Mouse (Mus musculus) c-Kit-positive CD71-positive TER-119-positive erythroid progenitor cells, embryonic 14.5 days (primary cell): ENCODE data around the gene Alox12.

ENCODE experiments used
- DNase-seq: peaks from one replicate; pipeline ENCODE4 v3.0.0-alpha.2; 2013; ENCODE audit warnings: low spot score

Gene Alox12

DNA sequence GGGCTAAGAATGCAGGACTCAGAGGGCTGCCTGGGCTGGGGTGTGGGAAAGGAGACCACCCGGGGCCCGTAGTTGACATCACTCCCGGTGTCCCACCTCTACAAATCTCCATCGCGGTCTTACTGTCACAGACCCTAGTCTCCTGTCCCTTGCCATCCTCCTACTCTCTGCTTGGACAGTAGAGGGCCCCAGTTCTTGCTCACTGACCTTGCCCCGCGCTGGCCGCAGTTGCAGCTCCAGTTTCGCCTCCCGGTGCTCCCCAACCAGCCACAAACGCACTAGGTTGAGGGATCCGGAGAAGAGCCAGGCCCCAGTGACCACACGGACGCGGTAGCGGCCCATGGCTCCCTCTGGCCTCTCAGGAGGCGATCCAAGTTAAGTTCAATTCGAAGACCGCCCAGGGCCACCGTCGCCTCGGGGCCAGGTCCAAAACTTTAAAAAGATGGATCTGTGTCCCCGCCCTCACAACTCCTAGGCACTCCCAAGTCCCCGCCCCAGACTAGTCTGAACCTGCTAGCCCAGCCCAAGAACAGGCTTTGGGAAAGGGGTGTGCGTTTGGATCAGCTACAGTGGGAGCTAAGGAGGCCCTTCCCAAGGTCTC lies at the start of gene Alox12:
TSS of gene Alox12 (minus strand) at position 423 of the 601 bp plus-strand sequence.
- no peak for DNase-seq

DNA sequence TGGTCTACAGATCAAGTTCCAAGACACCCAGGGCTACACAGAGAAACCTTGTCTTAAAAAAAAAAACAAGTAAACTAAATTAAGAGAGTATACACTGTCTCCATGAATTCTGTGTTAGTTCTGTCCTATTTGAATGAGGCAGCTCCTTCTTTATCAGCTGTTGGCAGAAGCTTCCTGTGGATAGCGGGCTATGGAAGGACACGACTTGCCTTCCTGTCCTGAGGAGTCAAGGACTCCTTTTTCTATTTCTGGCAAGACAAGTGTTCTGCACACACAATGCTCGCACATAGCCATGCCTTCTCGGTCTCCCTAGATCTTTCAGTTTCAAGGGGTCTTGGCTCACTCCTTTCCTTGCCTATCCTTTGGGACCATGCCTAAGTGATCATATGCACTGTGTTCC lies 47.1 kb upstream of the Alox12 start:
- DNase-seq = no peak

DNA sequence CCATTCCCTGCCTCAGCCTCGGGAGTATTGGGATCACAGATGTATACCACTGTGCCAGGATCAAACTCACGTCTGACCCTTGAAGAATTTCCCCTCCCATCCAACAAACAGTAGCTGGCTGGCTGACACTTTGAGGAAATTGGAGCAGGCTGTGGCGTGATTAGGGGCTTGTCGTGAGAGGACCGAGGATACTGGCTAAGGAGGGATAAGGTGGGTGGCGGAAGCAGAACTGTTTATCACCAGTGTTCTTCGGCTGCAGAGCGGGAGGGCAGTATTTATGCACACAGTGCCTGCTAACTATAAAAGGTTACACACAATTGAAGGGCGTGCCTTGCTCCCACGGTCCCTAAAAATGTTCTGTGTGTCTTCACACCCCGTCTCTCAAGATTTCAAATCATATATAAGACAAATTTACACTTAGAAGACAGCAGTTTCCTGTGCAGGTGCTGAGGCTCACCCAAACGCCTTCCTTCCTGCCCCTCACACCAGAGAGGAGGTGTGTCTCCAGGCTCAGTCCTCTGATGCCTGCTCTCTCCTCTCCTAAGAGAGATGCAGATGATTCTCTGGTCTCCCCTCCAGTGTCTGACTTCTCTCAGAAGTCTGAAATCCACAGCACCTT lies 42.8 kb upstream of the Alox12 start:
- DNase-seq = no peak

DNA sequence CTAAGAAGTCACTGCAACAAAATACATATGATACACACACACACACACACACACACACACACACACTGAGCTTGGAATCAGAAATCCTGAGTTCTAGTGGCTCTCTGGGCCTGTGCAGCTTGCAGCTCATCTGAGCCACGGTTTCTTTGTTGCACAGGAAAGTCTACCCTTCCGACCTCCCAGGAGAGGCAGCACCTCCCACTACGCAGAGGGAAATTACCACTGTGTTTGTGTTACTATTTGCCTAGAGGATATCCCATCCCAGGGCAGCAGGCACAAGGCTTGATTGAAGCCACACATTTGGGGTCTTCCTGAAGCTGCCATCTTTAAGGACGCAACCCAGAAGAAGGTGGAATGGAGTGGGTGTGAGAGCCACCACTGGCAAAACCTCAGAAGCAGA lies 42.3 kb upstream of the Alox12 start:
- no peak for DNase-seq

DNA sequence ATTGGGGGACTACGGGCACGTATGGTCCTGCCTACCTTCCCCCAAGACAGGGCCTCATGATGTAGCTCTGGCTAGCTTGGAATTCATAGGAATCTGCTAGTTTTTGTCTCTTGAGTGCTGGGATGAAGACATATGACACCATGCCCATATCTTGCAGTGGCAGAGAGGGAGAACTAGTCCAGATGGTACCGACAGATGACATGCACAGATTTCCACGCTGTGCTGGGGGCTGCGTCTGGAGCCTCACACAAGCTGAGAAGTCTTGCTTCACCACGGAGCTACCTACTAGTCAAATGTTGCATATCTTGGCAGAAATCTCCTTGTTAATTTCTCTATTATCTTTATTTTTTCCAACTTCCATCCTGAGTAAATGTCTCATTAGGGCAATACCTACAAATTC lies 38.7 kb upstream of the Alox12 start:
- DNase-seq = no peak

DNA sequence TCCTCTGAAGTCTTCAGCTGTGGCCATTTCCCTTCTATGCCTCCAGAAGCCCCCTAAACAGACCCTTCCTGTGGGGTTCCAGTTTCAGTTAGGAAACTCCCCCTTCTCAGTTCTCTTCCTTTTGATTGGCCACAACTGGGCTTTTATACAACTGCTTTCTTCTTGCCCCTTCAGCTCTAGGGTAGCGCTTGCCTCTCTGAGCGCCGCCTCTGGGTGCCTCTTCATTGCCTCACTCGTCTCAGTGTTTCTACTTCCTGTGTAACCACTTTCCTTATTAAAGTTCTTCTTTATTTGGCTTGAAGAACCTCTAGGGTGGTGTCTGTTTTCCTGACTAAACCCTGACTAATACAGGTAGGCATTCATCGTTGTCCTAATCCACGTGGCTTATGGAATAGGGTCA lies 36.1 kb upstream of the Alox12 start:
- DNase-seq = no peak

DNA sequence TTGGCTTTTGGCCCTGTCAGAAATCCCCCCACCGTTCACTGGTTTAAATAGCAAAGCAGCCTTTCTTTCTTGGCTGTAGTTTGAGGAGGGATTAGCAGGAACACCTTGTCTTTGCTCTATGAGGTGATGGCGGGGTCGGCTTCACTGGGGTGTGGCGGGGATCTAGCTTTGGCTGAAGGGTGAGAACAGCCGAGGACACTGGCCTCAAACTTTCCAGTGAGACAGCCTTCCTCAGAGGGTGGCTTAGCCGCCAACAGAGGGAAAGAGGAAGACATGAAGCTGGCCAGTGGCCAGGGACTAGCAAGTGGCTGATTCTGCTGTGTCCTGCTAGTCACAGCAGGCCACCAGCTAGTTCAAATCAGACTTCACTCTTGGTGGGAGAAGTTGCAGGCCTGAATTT lies 34.1 kb upstream of the Alox12 start:
- DNase-seq = no peak

DNA sequence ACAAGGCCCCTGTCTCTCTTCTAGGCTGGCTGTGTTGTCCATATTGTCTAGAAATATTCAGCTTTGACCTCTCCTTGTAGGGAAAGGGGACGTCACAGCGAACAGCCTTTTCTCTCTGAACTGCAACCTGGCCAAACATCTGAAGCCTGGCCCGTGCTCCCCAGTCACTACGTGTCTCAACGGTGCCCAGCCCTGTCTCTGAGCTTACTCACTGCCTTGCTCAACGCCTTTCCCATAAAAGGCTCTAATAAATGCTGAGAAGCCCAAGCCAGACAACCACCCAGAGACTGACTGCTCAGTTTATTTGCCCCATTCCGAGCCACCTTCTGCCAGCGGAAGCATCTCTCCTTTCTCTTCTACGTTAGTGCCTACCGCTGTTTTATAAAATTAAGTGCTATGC lies 32.9 kb upstream of the Alox12 start:
- no peak for DNase-seq

DNA sequence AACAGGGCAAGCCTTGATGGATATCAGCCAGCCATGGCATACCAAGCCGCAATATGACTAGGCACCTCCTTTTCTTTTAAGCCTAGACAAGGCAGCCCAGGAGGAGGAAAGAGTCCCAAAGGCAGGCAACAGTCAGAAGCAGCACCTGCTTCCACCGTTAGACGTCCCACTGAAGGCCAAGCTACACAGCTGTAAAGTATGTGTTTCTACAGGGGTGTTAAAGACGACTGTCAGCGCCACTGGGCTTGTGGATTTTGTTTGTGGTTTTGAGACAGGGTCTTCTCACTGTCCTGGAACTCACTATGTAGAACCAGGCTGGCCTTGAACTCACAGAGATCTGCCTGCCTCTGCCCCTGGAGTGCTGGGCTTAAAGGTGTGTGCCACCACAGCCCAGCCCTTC lies 30.5 kb upstream of the Alox12 start:
- DNase-seq = no peak

DNA sequence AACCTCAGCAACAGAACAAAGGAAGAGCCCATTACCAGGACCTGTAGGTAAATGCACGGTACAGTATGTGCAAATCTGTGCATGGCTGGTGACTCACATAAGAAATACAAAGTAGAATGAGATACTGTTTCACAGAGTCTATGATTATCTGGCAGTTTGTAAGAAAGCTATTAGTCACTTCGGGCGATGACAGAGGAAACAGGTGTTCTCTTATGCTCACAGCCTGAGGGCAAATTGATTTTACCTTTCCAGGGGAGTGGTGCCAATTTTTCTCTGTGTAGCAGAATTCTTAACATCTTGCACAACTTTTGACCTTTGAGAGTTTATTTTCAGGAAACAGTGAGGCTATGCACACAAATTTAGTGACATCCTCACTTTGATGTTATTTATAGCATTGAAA lies 29.6 kb upstream of the Alox12 start:
- DNase-seq = no peak

DNA sequence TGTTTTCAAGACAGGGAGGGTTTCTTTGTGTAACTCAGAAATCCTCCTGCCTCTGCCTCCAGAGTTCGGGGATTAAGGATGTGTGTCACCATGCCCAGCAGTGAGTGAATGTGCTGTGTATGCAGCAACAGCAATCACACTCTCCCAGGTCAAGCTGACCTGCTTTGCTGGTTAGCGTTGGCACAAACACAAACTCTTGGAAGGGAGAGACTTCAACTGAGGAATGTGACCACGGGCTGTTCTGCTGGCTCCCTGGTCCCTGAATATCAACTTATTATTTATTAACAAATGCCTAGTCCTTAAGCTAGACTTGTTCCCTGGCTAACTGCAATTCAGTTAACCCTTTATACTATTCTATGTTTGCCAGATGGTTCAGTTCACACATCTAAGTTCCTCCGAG lies 28.5 kb upstream of the Alox12 start:
- DNase-seq = no peak

DNA sequence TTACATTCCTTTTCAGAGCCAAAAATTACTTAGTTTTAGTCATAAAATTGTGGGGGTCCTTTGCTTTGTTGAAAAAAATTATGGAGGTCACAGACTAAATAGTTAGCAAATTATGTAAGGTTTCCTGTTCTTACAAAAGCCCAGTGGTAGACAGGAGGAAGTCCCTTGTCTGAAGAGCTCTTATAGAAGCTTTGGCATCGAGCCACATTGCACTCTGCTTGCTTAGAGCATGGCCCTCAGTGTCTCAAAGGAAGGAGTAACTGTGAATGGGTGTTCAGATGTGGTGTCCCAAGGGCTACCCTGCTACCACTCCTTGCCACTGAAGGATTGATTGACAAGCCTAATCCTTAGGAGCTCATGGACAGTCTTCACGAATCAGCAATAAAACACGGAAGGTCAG lies 25.3 kb upstream of the Alox12 start:
- no peak for DNase-seq

DNA sequence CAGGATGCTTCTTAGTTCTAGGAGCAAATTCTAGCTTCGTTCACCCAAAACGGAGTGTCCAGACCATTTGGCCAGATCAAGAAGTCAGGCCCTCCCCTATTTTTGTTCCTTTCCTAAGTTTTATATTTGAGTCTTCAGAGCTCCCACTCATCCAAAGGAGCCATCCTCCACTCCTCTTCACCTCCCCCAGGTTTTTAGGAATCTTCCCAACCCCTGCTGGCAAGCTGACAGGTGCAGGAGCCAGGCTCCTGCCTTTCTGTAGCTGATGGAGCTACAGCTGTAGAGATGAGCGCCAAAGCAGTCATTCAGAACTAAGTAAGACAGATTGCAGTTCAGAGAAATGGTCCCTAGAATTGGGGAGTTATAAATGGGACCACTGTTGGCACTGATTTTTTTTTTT lies 23.8 kb upstream of the Alox12 start:
- no peak for DNase-seq

DNA sequence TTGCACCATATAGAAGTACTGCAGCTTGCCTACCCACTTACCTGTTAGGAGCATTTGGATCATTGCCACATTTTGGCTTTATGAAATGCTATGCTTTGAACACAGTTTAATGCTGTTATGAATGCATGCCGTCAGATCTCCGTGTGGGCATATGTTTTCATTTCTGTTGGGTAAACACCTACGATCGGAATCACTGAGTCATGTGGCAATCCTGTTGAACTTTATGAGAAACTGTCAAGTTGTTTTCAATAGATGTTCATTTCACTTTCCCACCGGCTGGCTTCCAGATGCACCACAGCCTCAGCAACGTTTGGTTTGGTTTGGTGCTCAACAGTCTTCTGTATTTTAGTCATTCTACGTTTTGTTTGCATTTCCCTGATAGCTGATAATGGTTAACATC lies 16.5 kb upstream of the Alox12 start:
- DNase-seq = no peak

DNA sequence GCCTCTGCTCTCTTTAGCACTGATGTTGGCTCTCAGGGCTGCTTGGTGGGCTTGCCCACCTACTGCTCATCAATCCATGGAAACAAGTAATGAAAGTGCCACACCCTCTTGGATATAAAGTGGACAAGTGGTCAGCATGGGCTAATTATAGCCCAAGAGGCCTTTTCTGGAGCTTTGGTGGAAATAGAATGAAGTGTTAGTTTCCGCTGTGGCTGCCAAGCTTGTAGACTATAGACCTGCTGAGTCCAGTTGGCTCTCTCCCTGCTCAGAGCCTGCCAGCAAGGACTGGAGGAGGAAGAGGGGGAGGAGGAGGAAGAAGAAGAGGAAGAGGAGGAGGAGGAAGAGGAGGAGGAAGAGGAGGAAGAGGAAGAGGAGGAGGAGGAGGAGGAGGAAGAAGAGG lies 11.3 kb upstream of the Alox12 start:
- DNase-seq = no peak

DNA sequence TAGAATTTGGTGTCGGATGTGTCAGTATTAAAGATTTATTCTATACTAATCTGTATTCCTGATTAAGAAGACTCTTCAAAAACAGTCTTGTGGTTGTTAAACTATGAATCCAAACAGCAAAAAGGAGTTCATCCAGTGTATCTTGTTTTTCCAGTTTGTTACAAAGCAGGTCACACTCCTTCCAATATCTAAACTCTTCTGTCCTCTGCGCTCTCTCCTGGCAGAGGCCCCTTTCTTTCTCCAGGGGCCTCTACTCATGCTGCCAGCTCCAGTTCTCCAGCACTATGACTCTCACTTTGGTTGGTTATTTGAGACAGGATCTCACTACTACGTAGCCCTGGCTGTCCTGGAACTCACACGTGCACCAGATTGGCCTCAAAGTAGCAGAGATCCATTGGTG lies 10.7 kb upstream of the Alox12 start:
- DNase-seq = no peak

DNA sequence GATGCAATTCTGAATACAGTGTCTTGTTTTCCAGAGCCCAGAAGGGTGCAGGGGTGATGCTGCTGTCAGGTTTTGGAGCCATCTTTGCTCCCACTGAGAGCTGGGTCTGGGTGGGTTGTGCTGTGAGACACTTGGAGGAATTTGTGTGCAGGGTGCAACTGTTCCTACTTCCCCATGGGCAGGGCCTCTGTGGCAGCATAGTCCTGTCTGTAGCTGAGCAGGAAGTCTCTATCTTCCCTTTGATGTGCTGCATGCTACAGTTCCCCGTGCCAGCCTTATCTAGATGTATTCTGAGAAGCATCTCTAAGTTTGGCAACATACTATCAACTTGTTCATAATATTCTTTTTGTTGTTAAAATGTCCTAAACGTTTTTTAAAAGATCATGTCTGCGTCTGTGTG lies 10.1 kb upstream of the Alox12 start:
- no peak for DNase-seq

DNA sequence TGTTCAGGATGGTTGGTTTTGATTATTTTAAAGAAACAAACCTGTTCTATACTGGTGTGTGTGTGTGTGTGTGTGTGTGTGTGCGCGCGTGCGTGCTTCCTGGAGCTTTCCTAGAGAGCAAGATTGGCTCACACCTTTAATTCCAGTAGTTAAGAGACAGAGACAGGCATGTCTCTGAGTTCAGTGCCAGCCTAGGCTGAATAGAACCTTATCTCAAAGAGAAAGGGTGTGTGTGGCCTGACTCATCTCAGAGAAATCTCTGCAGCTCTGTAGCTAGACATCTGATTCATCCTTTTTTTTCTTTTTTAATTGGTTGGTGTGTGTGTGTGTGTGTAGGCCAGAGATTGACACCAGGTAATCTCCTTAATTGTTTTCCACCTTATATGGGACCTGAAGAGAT lies 3.9 kb upstream of the Alox12 start:
- DNase-seq = no peak

DNA sequence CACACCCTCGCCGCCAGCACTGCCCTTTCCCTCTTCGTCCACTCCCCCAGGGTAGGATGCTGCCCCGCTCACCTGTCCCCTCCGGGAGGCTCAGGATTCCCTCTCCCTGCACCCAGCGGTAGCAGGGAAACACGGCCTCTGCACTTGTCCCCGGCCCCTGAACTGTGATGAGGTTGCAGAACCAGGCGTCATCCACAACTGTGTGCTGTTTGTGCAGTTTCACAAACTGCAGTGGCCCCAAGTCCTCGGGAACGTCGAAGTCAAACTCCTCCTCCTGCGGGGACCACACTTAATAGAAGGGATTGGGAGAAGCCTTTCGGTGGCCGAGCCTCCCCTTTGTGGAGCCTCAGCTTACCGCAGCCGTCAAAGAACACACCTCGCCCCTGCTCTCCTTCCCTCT lies 816 bp downstream of the Alox12 start:
- no peak for DNase-seq

DNA sequence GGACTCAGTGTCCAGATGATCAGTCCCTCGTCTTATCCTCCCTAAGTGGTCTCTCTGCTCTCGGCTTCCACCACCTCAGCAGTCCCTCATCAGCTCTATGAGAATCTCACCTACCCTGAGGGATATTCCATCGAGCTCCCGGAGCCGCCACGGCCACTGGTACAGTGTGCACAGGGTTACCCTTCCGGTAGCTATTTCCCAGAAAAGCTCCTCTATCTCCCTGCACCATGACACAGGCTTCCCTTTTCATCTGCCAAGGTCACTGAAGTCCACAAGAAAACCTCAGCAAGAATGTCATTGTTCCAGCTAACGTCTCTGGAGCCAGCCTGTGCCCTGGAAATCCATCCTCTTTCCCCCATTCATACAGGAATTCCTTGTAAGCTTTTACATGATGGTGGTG lies 3.3 kb downstream of the Alox12 start:
- DNase-seq = no peak

DNA sequence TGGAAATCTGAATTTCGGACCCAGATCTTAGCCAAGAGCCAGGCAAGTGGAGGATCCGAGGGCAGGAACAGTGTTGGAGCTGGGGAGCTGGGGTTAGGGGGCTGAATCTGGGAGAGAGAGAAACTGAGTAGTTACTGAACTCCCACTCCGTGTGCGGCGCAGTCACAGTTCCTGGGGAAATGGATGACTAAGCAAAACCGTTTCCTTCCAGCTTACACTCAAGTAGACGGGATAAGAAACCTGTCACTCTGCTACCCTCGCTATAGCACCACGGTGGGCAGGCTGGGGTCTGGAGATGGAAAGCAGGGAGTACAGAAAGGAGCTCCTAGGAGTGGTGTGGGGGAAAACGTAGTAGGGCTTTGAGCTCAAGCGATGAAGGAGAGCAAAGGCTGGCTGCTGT lies 5.0 kb downstream of the Alox12 start:
- no peak for DNase-seq

DNA sequence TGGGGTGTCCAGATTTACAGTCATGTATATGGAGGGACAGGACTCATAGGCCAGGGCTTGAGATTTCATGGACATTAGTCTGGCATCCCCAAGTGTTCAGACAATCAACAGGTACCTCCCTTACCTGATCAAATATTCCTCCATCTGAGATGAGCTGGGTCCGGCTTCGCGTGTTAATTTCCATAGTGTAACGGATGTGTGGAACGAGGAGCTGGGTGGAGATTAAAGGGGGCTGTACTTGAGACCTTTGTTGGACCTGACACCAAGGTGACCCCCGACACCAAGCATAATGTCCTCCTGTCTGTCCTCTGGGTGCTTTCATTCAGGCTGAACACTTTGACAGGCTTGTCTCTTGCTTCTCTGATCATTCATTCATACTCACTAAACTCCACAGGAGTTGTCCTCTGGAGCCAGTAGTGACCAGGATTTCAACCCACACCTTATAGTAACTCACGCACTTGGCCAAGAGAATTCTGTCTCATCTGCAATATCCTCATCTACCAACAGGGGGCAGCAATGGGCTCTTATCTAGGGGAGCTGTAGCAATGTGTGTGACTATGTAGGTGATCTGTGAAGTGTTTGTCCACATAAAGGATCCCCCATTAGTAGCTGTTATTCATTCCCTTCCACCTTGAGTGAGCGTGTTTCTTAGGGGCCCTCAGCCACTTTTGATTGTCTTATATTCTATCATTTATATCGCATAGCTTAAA lies 7.9 kb downstream of the Alox12 start:
- peak; percentile 75 for DNase-seq

DNA sequence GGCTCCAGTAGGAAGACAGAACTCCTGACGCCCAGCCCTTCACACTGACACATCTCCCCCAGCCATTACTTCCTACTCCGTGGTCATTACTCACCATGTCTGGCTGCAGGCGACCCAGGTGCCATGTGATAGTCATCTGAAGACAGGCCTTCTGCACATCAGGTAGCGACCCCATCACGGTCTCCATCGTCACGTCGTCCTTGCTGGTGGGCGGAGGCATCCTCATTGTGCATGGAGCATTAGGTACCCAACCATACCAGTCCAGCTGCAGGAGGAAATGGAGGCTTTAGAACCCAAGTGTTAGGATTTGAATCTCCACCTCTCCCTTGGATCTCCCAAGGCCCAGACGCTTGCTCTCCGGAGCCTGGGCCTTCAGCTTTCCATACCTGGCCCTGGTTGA lies 12.6 kb downstream of the Alox12 start:
- no peak for DNase-seq
